Comparison of ENCODE assay signal across 22 mouse cellular contexts in the genomic region with DNA sequence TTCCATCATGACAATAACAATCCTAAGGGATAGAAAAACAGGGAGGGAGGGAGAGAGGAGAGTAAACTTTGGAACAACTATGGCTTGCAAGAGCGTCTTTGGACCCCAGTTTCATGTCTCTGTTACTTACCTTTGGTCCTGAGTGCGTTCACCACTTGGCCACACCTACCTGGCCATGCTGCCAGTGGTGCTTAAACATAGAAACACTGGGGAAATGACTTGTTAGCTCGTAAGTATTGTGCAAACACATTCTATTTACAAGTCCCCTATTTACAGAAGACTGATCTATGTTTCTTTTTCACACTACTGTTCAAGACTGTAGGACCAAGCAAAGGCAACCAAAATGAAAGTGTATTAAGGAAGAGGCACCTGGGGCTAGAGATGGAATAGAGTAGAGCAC. TPM values are rescaled to one million over a fixed set of nuclear protein-coding genes. Genes with fewer than 3 reads are reported as not detected.
DNase-seq lines count a peak whose midpoint lies in the region; ATAC-seq and TF ChIP-seq lines count a peak whose summit lies in the region.
"Had no signal": no experiment of that assay in that cellular context is flagged by ENCODE, and none has a peak within 500 bp of the region (broad histone marks: within the 10 kb centered on the region; RNA-seq: fewer than 3 reads in every experiment).

No protein-coding gene starts in this region.

- TF ChIP-seq POLR2A in liver, adult 2 months (IDR thresholded peaks at IDR 0.05; ENCODE audit: extremely low read depth, insufficient read depth, low read length) = no peak

- no peak overlapping the region for H3K9ac ChIP-seq in liver, adult 2 months (ENCODE audit: low read depth, low read length)
- H3K9ac ChIP-seq in lung, embryonic 14.5 days = no peak overlapping the region
- no peak overlapping the region for H3K9ac ChIP-seq in forebrain, embryonic 15.5 days (replicated peaks)
- H3K9ac ChIP-seq: embryonic facial prominence, embryonic 13.5 days; forebrain, embryonic 12.5 days; forebrain, postnatal 0 days; heart, embryonic 13.5 days had no signal

- peak; percentile 92 for DNase-seq in liver, adult 2 months (ENCODE audit: extremely low read depth, low read depth, low spot score)
- DNase-seq in liver = no peak
- DNase-seq in lung, embryonic 14.5 days = peak; percentile 2
- no peak for DNase-seq in lung, postnatal 14 days
- peak; percentile 73 for DNase-seq in lung, postnatal 36 days
- peak; percentile 11 for DNase-seq in yolk sac, embryonic 10.5 days (ENCODE audit: low spot score)
- DNase-seq in adrenal gland, postnatal 36 days = no peak
- DNase-seq: adrenal gland, adult 8-10 months; B cell, adult 2 months; cerebellum, adult 11-12 months; cerebellum, adult 9-11 months; cerebellum, postnatal 36 days; forebrain, postnatal 0 days; gastrocnemius, postnatal 36 days; heart, adult 11 months; heart, postnatal 36 days had no signal

- no peak overlapping the region for H3K27ac ChIP-seq in liver, adult 2 months (replicated peaks; ENCODE audit: insufficient read depth, low read depth, low read length)
- H3K27ac ChIP-seq in lung, embryonic 14.5 days (ENCODE audit: low read depth) = no peak overlapping the region
- no peak overlapping the region for H3K27ac ChIP-seq in forebrain, embryonic 15.5 days (replicated peaks)
- H3K27ac ChIP-seq: embryonic facial prominence, embryonic 13.5 days; forebrain, embryonic 12.5 days; heart, embryonic 13.5 days had no signal

- H3K9me3 ChIP-seq in lung, embryonic 14.5 days (ENCODE audit: low read depth, low read length) = no peaks in the 10 kb centered on the region
- H3K9me3 ChIP-seq in forebrain, embryonic 15.5 days = no peaks in the 10 kb centered on the region
- H3K9me3 ChIP-seq: embryonic facial prominence, embryonic 13.5 days; forebrain, embryonic 12.5 days; heart, embryonic 13.5 days had no signal

- H3K79me2 ChIP-seq in liver, adult 2 months (ENCODE audit: control insufficient read depth, insufficient read depth, low read length) = no peaks in the 10 kb centered on the region

- peaks cover 11% of the 10 kb centered on the region for H3K4me1 ChIP-seq in liver, adult 2 months (ENCODE audit: control insufficient read depth, insufficient read depth, low read length)
- no peaks in the 10 kb centered on the region for H3K4me1 ChIP-seq in lung, embryonic 14.5 days (ENCODE audit: insufficient read depth)
- peaks cover 3% of the 10 kb centered on the region; the same call in 1 of the 2 replicates for H3K4me1 ChIP-seq in forebrain, embryonic 15.5 days
- H3K4me1 ChIP-seq: embryonic facial prominence, embryonic 13.5 days; forebrain, embryonic 12.5 days had no signal

- no peak for ATAC-seq in lung, embryonic 14.5 days (ENCODE audit: insufficient read depth)
- no peak for ATAC-seq in forebrain, embryonic 15.5 days (replicated peaks)
- ATAC-seq: CD4-positive, CD25-positive, alpha-beta regulatory T cell, adult 4 months; forebrain, postnatal 0 days had no signal

- no peak for TF ChIP-seq CTCF in liver, adult 2 months (IDR thresholded peaks at IDR 0.05; ENCODE audit: low read depth, low read length)
- no peak for TF ChIP-seq CTCF in lung, embryonic 14.5 days (IDR thresholded peaks at IDR 0.05; ENCODE audit: low read depth)

- no peak overlapping the region for H3K4me2 ChIP-seq in lung, embryonic 14.5 days
- no peak overlapping the region for H3K4me2 ChIP-seq in forebrain, embryonic 15.5 days (replicated peaks)
- H3K4me2 ChIP-seq: embryonic facial prominence, embryonic 13.5 days; forebrain, embryonic 12.5 days; heart, embryonic 13.5 days had no signal

- no peaks in the 10 kb centered on the region for H3K36me3 ChIP-seq in liver, adult 2 months (ENCODE audit: control insufficient read depth, insufficient read depth, low read length)
- no peaks in the 10 kb centered on the region for H3K36me3 ChIP-seq in lung, embryonic 14.5 days (ENCODE audit: insufficient read depth)
- H3K36me3 ChIP-seq in forebrain, embryonic 15.5 days = no peaks in the 10 kb centered on the region
- H3K36me3 ChIP-seq: embryonic facial prominence, embryonic 13.5 days; forebrain, embryonic 12.5 days; G1E; heart, embryonic 13.5 days had no signal

- WGBS in liver, adult 2 months = 19% methylated on average over 3 of the region's 3 CpGs
- 76% methylated on average over 3 of the region's 3 CpGs for WGBS in lung, embryonic 14.5 days
- 83% methylated on average over 3 of the region's 3 CpGs for WGBS in forebrain, embryonic 15.5 days

- no peak overlapping the region for H3K4me3 ChIP-seq in liver, adult 2 months (ENCODE audit: insufficient read depth, low read depth, low read length)
- H3K4me3 ChIP-seq in lung, embryonic 14.5 days (ENCODE audit: low read depth, low read length) = no peak overlapping the region
- H3K4me3 ChIP-seq in forebrain, embryonic 15.5 days = no peak overlapping the region
- H3K4me3 ChIP-seq: embryonic facial prominence, embryonic 13.5 days; forebrain, embryonic 12.5 days; heart, embryonic 13.5 days had no signal

- no peaks in the 10 kb centered on the region for H3K27me3 ChIP-seq in liver, adult 2 months (ENCODE audit: control insufficient read depth, insufficient read depth, low read length)
- no peaks in the 10 kb centered on the region for H3K27me3 ChIP-seq in lung, embryonic 14.5 days (ENCODE audit: insufficient read depth, low read length)
- no peaks in the 10 kb centered on the region for H3K27me3 ChIP-seq in forebrain, embryonic 15.5 days
- H3K27me3 ChIP-seq: embryonic facial prominence, embryonic 13.5 days; forebrain, embryonic 12.5 days; heart, embryonic 13.5 days had no signal

RNA-seq across cellular contexts. Expression of gene Tm4sf1, which starts 39.5 kb away (rescaled TPM):
- 24.3 and 29.0 TPM in 2 replicates for total RNA-seq in liver, adult 2 months (2014; rRNA removed)
- polyA plus RNA-seq in liver, adult 2 months (2012; rRNA removed) = 15.9 and 16.3 TPM in 2 replicates
- 53.8 and 60.9 TPM in 2 replicates for polyA plus RNA-seq in lung, embryonic 14.5 days (2014; fragmentation: Nextera tagmentation; extraction: Ambion mirVana)
- 12.6 and 15.7 TPM in 2 replicates for polyA plus RNA-seq in forebrain, embryonic 15.5 days (2015; fragmentation: Nextera tagmentation; extraction: Ambion mirVana)
- total RNA-seq in adrenal gland, postnatal 36 days (2021) = 10 to 100 TPM; 55.0 to 84.7 TPM
- polyA plus RNA-seq: G1E had no signal

Comparison
In these comparisons a context has a peak if more than half of its experiments do, and no peak if none do; other contexts are left out.
1. DNase-seq: peak in liver, adult 2 months (single experiment), lung, embryonic 14.5 days (single experiment), lung, postnatal 36 days (single experiment) and yolk sac, embryonic 10.5 days (single experiment); none in liver (single experiment), lung, postnatal 14 days (single experiment) and adrenal gland, postnatal 36 days (0 of 2).